Mouse (Mus musculus) CH12.LX (cell line): ENCODE data around the gene Cfhr2. TPM values are rescaled to one million over a fixed set of nuclear protein-coding genes. Genes with fewer than 3 reads are reported as not detected.

Experiments
- DNase-seq: peaks from one replicate; pipeline ENCODE4 v3.0.0-alpha.2; 2013; ENCODE audit errors: extremely low read depth
- H3K27ac ChIP-seq: 2 replicates; pipeline ENCODE4 v1.5.1; 2012; ENCODE audit warnings: low read depth, mild to moderate bottlenecking, control low read depth, moderate library complexity; ENCODE audit not compliant: insufficient read depth
- H3K27me3 ChIP-seq: replicated peaks from 2 replicates; pipeline ENCODE3; 2012; ENCODE audit warnings: inconsistent platforms
- H3K36me3 ChIP-seq, 2 experiments: replicated peaks in 1 of 2; 2 replicates each; pipeline versions ENCODE3 to v1.6.1; 2012; ENCODE audit warnings: inconsistent platforms in 1 of 2, low read length in 1 of 2, mild to moderate bottlenecking in 1 of 2, mixed read lengths in 1 of 2, moderate library complexity in 1 of 2; ENCODE audit not compliant: control insufficient read depth in 1 of 2, insufficient read depth in 1 of 2
- H3K4me1 ChIP-seq, 2 experiments: 2 replicates each; pipeline ENCODE4 v1.6.1; 2012; ENCODE audit warnings: inconsistent platforms in 1 of 2, moderate library complexity in 1 of 2; ENCODE audit not compliant: insufficient read depth in 2 of 2, control insufficient read depth in 1 of 2
- H3K4me2 ChIP-seq: 2 replicates; pipeline ENCODE4 v1.6.1; 2012; ENCODE audit warnings: low read depth, mild to moderate bottlenecking, control low read depth; ENCODE audit not compliant: poor library complexity, insufficient read depth, severe bottlenecking
- H3K4me3 ChIP-seq, 3 experiments: fragments of 150-350 bp in 1 of 3; sonication (generic) in 1 of 3; replicated peaks in 1 of 3; 2 replicates each; pipeline versions ENCODE3 to v1.5.1; 2011 to 2012; ENCODE audit warnings: low read depth in 2 of 3, low read length in 2 of 3, mild to moderate bottlenecking in 2 of 3, moderate library complexity in 2 of 3, control low read depth in 1 of 3, improper control_type of control experiment in 1 of 3, inconsistent platforms in 1 of 3, mixed read lengths in 1 of 3; ENCODE audit not compliant: poor library complexity in 1 of 3
- H3K79me2 ChIP-seq: replicated peaks from 2 replicates; pipeline ENCODE4 v1.6.1; 2012; ENCODE audit warnings: mild to moderate bottlenecking, moderate library complexity; ENCODE audit not compliant: control insufficient read depth, poor library complexity, insufficient read depth, severe bottlenecking; ENCODE audit errors: extremely low read depth
- H3K9ac ChIP-seq: 2 replicates; pipeline ENCODE4 v1.6.1; 2012; ENCODE audit warnings: low read depth, mild to moderate bottlenecking, control low read depth, moderate library complexity; ENCODE audit not compliant: insufficient read depth
- H3K9me3 ChIP-seq: replicated peaks from 2 replicates; pipeline ENCODE3; 2012; ENCODE audit warnings: low read length, inconsistent platforms, mixed read lengths
- BHLHE40 ChIP-seq: IDR thresholded peaks from 2 replicates; pipeline ENCODE4 v1.6.1; 2011; ENCODE audit warnings: mild to moderate bottlenecking, low read depth, low read length, improper control_type of control experiment
- CHD1 ChIP-seq: IDR thresholded peaks from 2 replicates; pipeline ENCODE4 v1.6.1; 2012; ENCODE audit warnings: low read depth, low read length, improper control_type of control experiment, inconsistent platforms
- CHD2 ChIP-seq: IDR thresholded peaks from 2 replicates; pipeline ENCODE4 v1.6.1; 2011; ENCODE audit warnings: low read length, improper control_type of control experiment
- CTCF ChIP-seq, 2 experiments: IDR thresholded peaks in 1 of 2; conservative IDR thresholded peaks in 1 of 2; 2 replicates each; pipeline ENCODE4 v1.5.1; 2011 to 2012; ENCODE audit warnings: low read depth in 2 of 2, low read length in 2 of 2, improper control_type of control experiment in 1 of 2, inconsistent platforms in 1 of 2, mild to moderate bottlenecking in 1 of 2, moderate library complexity in 1 of 2
- E2F4 ChIP-seq: IDR thresholded peaks from 2 replicates; pipeline ENCODE4 v1.6.1; 2011; ENCODE audit warnings: low read depth, low read length, improper control_type of control experiment; ENCODE audit not compliant: insufficient replicate concordance
- EP300 ChIP-seq: IDR thresholded peaks from 2 replicates; pipeline ENCODE4 v1.6.1; 2011; ENCODE audit warnings: low read length, improper control_type of control experiment
- JUN ChIP-seq: IDR thresholded peaks from 2 replicates; pipeline ENCODE4 v1.6.1; 2011; ENCODE audit warnings: low read depth, mild to moderate bottlenecking, low read length, improper control_type of control experiment, moderate library complexity; ENCODE audit not compliant: insufficient read depth
- MEF2A ChIP-seq: IDR thresholded peaks from 2 replicates; pipeline ENCODE4 v1.6.1; 2014; ENCODE audit warnings: low read depth, mild to moderate bottlenecking, inconsistent platforms, low read length, improper control_type of control experiment, borderline replicate concordance
- MXI1 ChIP-seq: IDR thresholded peaks from 2 replicates; pipeline ENCODE4 v1.6.1; 2011; ENCODE audit warnings: mild to moderate bottlenecking, low read depth, low read length, improper control_type of control experiment
- NELFE ChIP-seq: IDR thresholded peaks from 2 replicates; pipeline ENCODE4 v1.6.1; 2011; ENCODE audit warnings: low read depth, low read length, improper control_type of control experiment
- PAX5 ChIP-seq: IDR thresholded peaks from 2 replicates; pipeline ENCODE4 v1.6.1; 2012; ENCODE audit warnings: low read length, inconsistent platforms, mixed read lengths
- POLR2A ChIP-seq: IDR thresholded peaks from 2 replicates; pipeline ENCODE4 v1.6.1; 2011; ENCODE audit warnings: low read depth, mild to moderate bottlenecking, improper control_type of control experiment, low read length
- POLR2AphosphoS2 ChIP-seq: IDR thresholded peaks from 2 replicates; pipeline ENCODE4 v1.6.1; 2011; ENCODE audit warnings: low read depth, low read length, improper control_type of control experiment
- RCOR1 ChIP-seq: conservative IDR thresholded peaks from 2 replicates; pipeline ENCODE4 v1.6.1; 2012; ENCODE audit warnings: low read depth, mild to moderate bottlenecking, inconsistent platforms, low read length, improper control_type of control experiment
- SIN3A ChIP-seq: IDR thresholded peaks from 2 replicates; pipeline ENCODE4 v1.6.1; 2012; ENCODE audit warnings: low read length, improper control_type of control experiment, inconsistent platforms
- TBP ChIP-seq: conservative IDR thresholded peaks from 2 replicates; pipeline ENCODE4 v1.6.1; 2011; ENCODE audit warnings: low read depth, low read length, improper control_type of control experiment
- TCF12 ChIP-seq: IDR thresholded peaks from 2 replicates; pipeline ENCODE4 v1.6.1; 2014; ENCODE audit warnings: low read depth, mild to moderate bottlenecking, inconsistent platforms, low read length, improper control_type of control experiment
- USF2 ChIP-seq: conservative IDR thresholded peaks from 2 replicates; pipeline ENCODE4 v1.6.1; 2011; ENCODE audit warnings: low read depth, low read length, improper control_type of control experiment
- ZC3H11A ChIP-seq: IDR thresholded peaks from 2 replicates; pipeline ENCODE4 v1.6.1; 2012; ENCODE audit warnings: low read depth, mild to moderate bottlenecking, inconsistent platforms, low read length, improper control_type of control experiment
- ZKSCAN1 ChIP-seq: IDR thresholded peaks from 2 replicates; pipeline ENCODE4 v1.6.1; 2012; ENCODE audit warnings: low read depth, inconsistent platforms, low read length, improper control_type of control experiment, borderline replicate concordance
- ZNF384 ChIP-seq: IDR thresholded peaks from 2 replicates; pipeline ENCODE4 v1.6.1; 2012; ENCODE audit warnings: low read depth, low read length, improper control_type of control experiment, inconsistent platforms
- dilution Hi-C: fragments of 300-500 bp; cut with MboI; formaldehyde crosslinking; loops from 2 replicates; pipeline ENCODE4 v1.14.3; 2020; ENCODE audit warnings: low sequenced_read_pairs; ENCODE audit not compliant: extremely low pct_unique_long_range_greater_than_20kb, extremely low pct_ligation_motif_present
- in situ Hi-C: fragments of 300-500 bp; cut with MboI; formaldehyde crosslinking; loops from 3 replicates; pipeline ENCODE4 v1.14.3; 2019; ENCODE audit warnings: low sequenced_read_pairs, low pct_ligation_motif_present, low pct_unique_long_range_greater_than_20kb, mixed read lengths
- polyA plus RNA-seq: library from polyadenylated mRNA; unstranded; fragments of >175 nt; gene quantifications from 2 replicates; pipeline ENCODE4 v1.2.1, GENCODE M21; 2012; ENCODE audit warnings: low read depth; ENCODE audit not compliant: insufficient read length
- total RNA-seq, 2 experiments: library from RNA; depleted of rRNA; stranded (reverse); fragments of 300-350 nt in 1 of 2; fragments of >200 nt in 1 of 2; gene quantifications; 2 replicates each; pipeline ENCODE4 v1.2.3; 2012 to 2014

Cfhr2 gene
- total and polyA plus RNA-seq, 3 experiments = not detected

DNA sequence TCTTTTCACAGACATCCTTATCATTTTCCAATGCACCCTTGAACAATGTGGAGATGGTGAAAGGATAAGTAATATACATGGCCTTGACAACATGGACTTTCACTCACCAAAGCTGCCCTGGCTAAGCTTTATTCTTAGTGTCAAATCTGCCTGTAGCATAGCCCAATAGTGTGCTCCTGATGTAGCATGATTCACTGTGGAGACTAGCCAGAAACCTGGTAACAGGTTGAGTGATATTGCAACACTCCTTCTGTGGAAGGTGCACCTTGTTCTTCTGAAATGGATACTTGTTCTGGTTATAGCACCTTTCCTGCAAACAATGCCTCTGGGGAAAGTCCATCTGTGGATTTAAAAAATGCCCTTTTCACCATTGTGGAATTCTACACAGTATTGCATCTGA lies 1.7 kb upstream of the Cfhr2 start:
- no peaks in the 10 kb centered on the region for H3K36me3 ChIP-seq
- in situ Hi-C loops = no loop called here
- no peak overlapping the region for H3K27ac ChIP-seq
- no peaks in the 10 kb centered on the region for H3K9me3 ChIP-seq
- TF ChIP-seq EP300 = no peak
- TF ChIP-seq TBP = no peak
- TF ChIP-seq POLR2AphosphoS2 = no peak
- no peak for TF ChIP-seq CHD1
- no peak for TF ChIP-seq USF2
- no peak for TF ChIP-seq MEF2A
- DNase-seq = no peak
- H3K4me3 ChIP-seq = no peak overlapping the region
- H3K79me2 ChIP-seq = no peaks in the 10 kb centered on the region
- H3K4me1 ChIP-seq = no peaks in the 10 kb centered on the region
- no peak overlapping the region for H3K4me2 ChIP-seq
- H3K9ac ChIP-seq = no peak overlapping the region
- dilution Hi-C loops = no loop called here
- H3K27me3 ChIP-seq = no peaks in the 10 kb centered on the region

DNA sequence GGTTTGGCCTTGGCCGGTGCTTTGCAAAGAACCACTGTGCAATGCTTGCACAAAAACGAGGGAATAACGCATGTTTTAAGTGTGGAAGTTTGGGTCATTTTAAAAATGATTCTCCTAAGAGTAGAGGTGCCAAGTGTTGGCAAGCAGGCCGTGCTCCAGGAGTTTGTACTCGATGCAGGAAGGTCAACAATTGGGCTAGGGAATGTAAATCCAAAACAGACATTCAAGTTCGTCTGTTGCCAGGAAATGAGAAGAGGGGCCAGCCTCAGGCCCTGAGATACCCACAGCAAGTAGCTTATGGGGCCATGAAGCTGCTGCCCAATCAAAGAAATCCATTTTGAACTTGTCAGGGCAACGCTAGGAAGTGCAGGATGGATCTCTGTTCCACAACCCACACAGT lies 18.8 kb downstream of the Cfhr2 start:
- no peaks in the 10 kb centered on the region for H3K79me2 ChIP-seq
- no peaks in the 10 kb centered on the region for H3K36me3 ChIP-seq
- dilution Hi-C loops (no loop called here), in situ Hi-C loops (no loop called here)
- TF ChIP-seq TCF12 (no peak), SIN3A (no peak), POLR2A (no peak), E2F4 (no peak), CTCF (conservative IDR thresholded peaks at IDR 0.05 in 1 of 2, IDR thresholded peaks at IDR 0.05 in 1 of 2; ENCODE audit: low read depth in 2 of 2, low read length in 2 of 2) (no peak), RCOR1 (no peak), CHD2 (no peak), ZC3H11A (no peak), ZNF384 (no peak), NELFE (no peak), CHD1 (no peak), JUN (no peak), ZKSCAN1 (no peak), BHLHE40 (no peak), MXI1 (no peak), PAX5 (no peak)
- no peaks in the 10 kb centered on the region for H3K27me3 ChIP-seq
- no peak overlapping the region for H3K4me3 ChIP-seq
- H3K9ac ChIP-seq = no peak overlapping the region
- H3K9me3 ChIP-seq = peaks cover 4% of the 10 kb centered on the region
- H3K4me2 ChIP-seq = no peak overlapping the region
- H3K4me1 ChIP-seq = no peaks in the 10 kb centered on the region
- no peak overlapping the region for H3K27ac ChIP-seq
- no peak for DNase-seq
